Mouse (Mus musculus): ENCODE results near the gene Rpf1. TPM values are rescaled to one million over a fixed set of nuclear protein-coding genes. Genes with fewer than 3 reads are reported as not detected.

Rpf1 gene
- total and polyA plus RNA-seq, 3 experiments, result 100 to 262 (median 185) TPM

DNA sequence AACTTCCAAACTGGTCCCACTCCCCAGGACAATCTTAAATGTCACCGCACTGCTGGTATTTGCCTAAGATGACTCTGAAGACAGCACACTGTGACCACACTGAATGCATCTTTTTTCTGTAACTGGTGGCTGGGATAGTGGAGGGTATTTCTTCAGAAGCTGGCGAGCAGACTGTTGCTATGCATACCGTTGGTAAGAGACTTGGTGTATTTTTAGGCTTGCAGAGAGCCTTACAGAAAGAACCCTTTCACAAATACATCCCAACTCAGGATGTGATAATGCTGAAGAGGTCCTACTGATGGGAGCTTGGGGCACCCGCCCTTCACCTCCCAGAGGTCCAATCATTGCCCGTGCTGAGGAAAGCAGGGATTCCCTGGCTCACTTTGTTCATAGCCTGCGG, 36.3 kb upstream of the Rpf1 start:
- dilution Hi-C loops (cut with MboI; ENCODE audit: extremely low pct_ligation_motif_present, extremely low pct_unique_long_range_greater_than_20kb, low sequenced_read_pairs) (no loop called here), in situ Hi-C loops (cut with MboI; ENCODE audit: low pct_ligation_motif_present, low pct_unique_long_range_greater_than_20kb, low sequenced_read_pairs) (no loop called here)
- TF ChIP-seq ZMIZ1 (IDR thresholded peaks at IDR 0.05; ENCODE audit: low read depth, low read length) (no peak), MAZ (IDR thresholded peaks at IDR 0.05; ENCODE audit: low read depth, low read length) (no peak), NRF1 (IDR thresholded peaks at IDR 0.05; ENCODE audit: low read depth, low read length) (no peak), EP300 (IDR thresholded peaks at IDR 0.05; ENCODE audit: low read length) (no peak), JUND (conservative IDR thresholded peaks at IDR 0.05; ENCODE audit: low read depth, low read length) (no peak), CTCF (conservative IDR thresholded peaks at IDR 0.05 in 1 of 2, IDR thresholded peaks at IDR 0.05 in 1 of 2; ENCODE audit: low read depth in 2 of 2, low read length in 2 of 2) (no peak), CHD1 (IDR thresholded peaks at IDR 0.05; ENCODE audit: low read depth, low read length) (no peak), IRF4 (IDR thresholded peaks at IDR 0.05; ENCODE audit: low read depth, low read length) (no peak), SMC3 (IDR thresholded peaks at IDR 0.05; ENCODE audit: low read depth, low read length) (no peak)
- H3K4me2 ChIP-seq (ENCODE audit: insufficient read depth, low read depth, poor library complexity, severe bottlenecking), result no peak overlapping the region
- H3K79me2 ChIP-seq (replicated peaks; ENCODE audit: control insufficient read depth, extremely low read depth, insufficient read depth, poor library complexity, severe bottlenecking), result no peaks in the 10 kb centered on the region
- no peaks in the 10 kb centered on the region for H3K9me3 ChIP-seq (replicated peaks; ENCODE audit: low read length)
- no peak overlapping the region for H3K4me3 ChIP-seq (replicated peaks in 1 of 3; ENCODE audit: low read depth in 2 of 3, low read length in 2 of 3, poor library complexity in 1 of 3)
- no peak overlapping the region for H3K27ac ChIP-seq (ENCODE audit: insufficient read depth, low read depth)
- no peak overlapping the region for H3K9ac ChIP-seq (ENCODE audit: insufficient read depth, low read depth)
- peaks cover 0 to 7% of the 10 kb centered on the region in 2 experiments; a peak in 2 of 4 replicates for H3K4me1 ChIP-seq (ENCODE audit: control insufficient read depth in 1 of 2, insufficient read depth in 2 of 2)
- no peak for DNase-seq (ENCODE audit: extremely low read depth)
- H3K27me3 ChIP-seq (replicated peaks), result no peaks in the 10 kb centered on the region
- no peaks in the 10 kb centered on the region for H3K36me3 ChIP-seq (replicated peaks in 1 of 2; ENCODE audit: control insufficient read depth in 1 of 2, insufficient read depth in 1 of 2, low read length in 1 of 2)

DNA sequence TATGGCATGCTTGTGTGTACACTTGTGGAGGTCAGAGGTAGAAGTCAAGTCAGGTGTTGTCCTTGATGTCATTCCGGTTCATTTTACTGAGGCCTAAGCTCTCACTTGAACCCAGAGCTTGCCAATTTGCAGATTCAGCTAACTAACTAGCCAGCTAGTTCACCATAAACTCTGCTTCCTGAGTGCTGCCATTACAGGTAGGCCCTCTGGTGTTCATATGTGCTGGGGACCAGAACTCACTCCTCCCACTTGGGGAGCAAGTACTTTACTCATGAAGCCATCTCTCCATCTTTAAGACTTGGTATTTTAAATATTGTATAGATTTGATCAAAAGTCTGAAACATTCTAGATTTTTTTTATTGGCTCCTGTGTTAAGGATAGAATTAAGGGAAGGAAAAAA, 35.3 kb upstream of the Rpf1 start:
- Histone ChIP-seq H3K27me3 (replicated peaks) (no peaks in the 10 kb centered on the region), H3K36me3 (replicated peaks in 1 of 2; ENCODE audit: control insufficient read depth in 1 of 2, insufficient read depth in 1 of 2, low read length in 1 of 2) (no peaks in the 10 kb centered on the region), H3K9me3 (replicated peaks; ENCODE audit: low read length) (no peaks in the 10 kb centered on the region), H3K9ac (ENCODE audit: insufficient read depth, low read depth) (no peak overlapping the region), H3K79me2 (replicated peaks; ENCODE audit: control insufficient read depth, extremely low read depth, insufficient read depth, poor library complexity, severe bottlenecking) (no peaks in the 10 kb centered on the region), H3K4me3 (replicated peaks in 1 of 3; ENCODE audit: low read depth in 2 of 3, low read length in 2 of 3, poor library complexity in 1 of 3) (no peak overlapping the region), H3K27ac (ENCODE audit: insufficient read depth, low read depth) (no peak overlapping the region), H3K4me2 (ENCODE audit: insufficient read depth, low read depth, poor library complexity, severe bottlenecking) (no peak overlapping the region), H3K4me1 (ENCODE audit: control insufficient read depth in 1 of 2, insufficient read depth in 2 of 2) (peaks cover 0 to 7% of the 10 kb centered on the region in 2 experiments; a peak in 2 of 4 replicates)
- in situ Hi-C loops (cut with MboI; ENCODE audit: low pct_ligation_motif_present, low pct_unique_long_range_greater_than_20kb, low sequenced_read_pairs), result no loop called here
- DNase-seq (ENCODE audit: extremely low read depth), result peak; percentile 17
- dilution Hi-C loops (cut with MboI; ENCODE audit: extremely low pct_ligation_motif_present, extremely low pct_unique_long_range_greater_than_20kb, low sequenced_read_pairs), result no loop called here
- peak; percentile 34 for TF ChIP-seq RAD21 (IDR thresholded peaks at IDR 0.05; ENCODE audit: low read depth, low read length)
- TF ChIP-seq ELF1 (IDR thresholded peaks at IDR 0.05; ENCODE audit: low read depth, low read length), result 0 out of 2 replicates have a peak, but pooled peaks have one; percentile 8
- no peak for TF ChIP-seq MYC (IDR thresholded peaks at IDR 0.05; ENCODE audit: low read depth, low read length)
- TF ChIP-seq PAX5 (IDR thresholded peaks at IDR 0.05; ENCODE audit: low read length), result no peak
- no peak for TF ChIP-seq MEF2A (IDR thresholded peaks at IDR 0.05; ENCODE audit: borderline replicate concordance, low read depth, low read length)
- peak; percentile 73 for TF ChIP-seq SMC3 (IDR thresholded peaks at IDR 0.05; ENCODE audit: low read depth, low read length)
- peak in 1 of 2 experiments; percentile 64; a peak in 2 of 4 replicates for TF ChIP-seq CTCF (conservative IDR thresholded peaks at IDR 0.05 in 1 of 2, IDR thresholded peaks at IDR 0.05 in 1 of 2; ENCODE audit: low read depth in 2 of 2, low read length in 2 of 2)

DNA sequence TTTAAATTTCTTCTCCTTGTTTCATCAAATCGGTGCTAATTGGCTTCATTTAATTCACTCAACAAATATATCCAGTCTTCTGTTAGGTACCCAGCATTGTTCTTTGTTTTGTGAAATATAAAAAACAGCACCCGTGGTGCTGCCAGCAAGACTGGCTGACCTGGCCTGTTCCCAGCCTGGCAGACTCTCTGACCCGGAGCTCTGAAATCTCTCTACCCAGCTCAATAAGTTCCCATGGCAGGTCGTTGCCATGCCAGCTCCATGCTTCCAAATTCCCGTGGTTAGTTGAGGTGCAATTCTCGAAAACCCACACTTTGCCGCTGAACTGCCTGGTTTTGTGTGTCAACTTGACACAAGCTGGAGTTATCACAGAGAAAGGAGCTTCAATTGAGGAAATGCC, 33.6 kb upstream of the Rpf1 start:
- DNase-seq (ENCODE audit: extremely low read depth), result no peak
- peaks cover 0 to 2% of the 10 kb centered on the region in 2 experiments; a peak in 2 of 4 replicates for H3K4me1 ChIP-seq (ENCODE audit: control insufficient read depth in 1 of 2, insufficient read depth in 2 of 2)
- H3K4me2 ChIP-seq (ENCODE audit: insufficient read depth, low read depth, poor library complexity, severe bottlenecking), result no peak overlapping the region
- no peaks in the 10 kb centered on the region for H3K27me3 ChIP-seq (replicated peaks)
- dilution Hi-C loops (cut with MboI; ENCODE audit: extremely low pct_ligation_motif_present, extremely low pct_unique_long_range_greater_than_20kb, low sequenced_read_pairs) (no loop called here), in situ Hi-C loops (cut with MboI; ENCODE audit: low pct_ligation_motif_present, low pct_unique_long_range_greater_than_20kb, low sequenced_read_pairs) (no loop called here)
- no peak overlapping the region for H3K9ac ChIP-seq (ENCODE audit: insufficient read depth, low read depth)
- H3K4me3 ChIP-seq (replicated peaks in 1 of 3; ENCODE audit: low read depth in 2 of 3, low read length in 2 of 3, poor library complexity in 1 of 3), result no peak overlapping the region
- H3K36me3 ChIP-seq (replicated peaks in 1 of 2; ENCODE audit: control insufficient read depth in 1 of 2, insufficient read depth in 1 of 2, low read length in 1 of 2), result no peaks in the 10 kb centered on the region
- TF ChIP-seq ELF1 (IDR thresholded peaks at IDR 0.05; ENCODE audit: low read depth, low read length) (no peak), BHLHE40 (IDR thresholded peaks at IDR 0.05; ENCODE audit: low read depth, low read length) (no peak), IRF4 (IDR thresholded peaks at IDR 0.05; ENCODE audit: low read depth, low read length) (no peak), TBP (conservative IDR thresholded peaks at IDR 0.05; ENCODE audit: low read depth, low read length) (no peak), NRF1 (IDR thresholded peaks at IDR 0.05; ENCODE audit: low read depth, low read length) (no peak), GABPA (IDR thresholded peaks at IDR 0.05; ENCODE audit: insufficient replicate concordance, low read depth, low read length) (no peak), MAFK (IDR thresholded peaks at IDR 0.05; ENCODE audit: insufficient replicate concordance, low read length) (no peak), JUN (IDR thresholded peaks at IDR 0.05; ENCODE audit: insufficient read depth, low read depth, low read length) (no peak), POLR2AphosphoS2 (IDR thresholded peaks at IDR 0.05; ENCODE audit: low read depth, low read length) (no peak), TCF12 (IDR thresholded peaks at IDR 0.05; ENCODE audit: low read depth, low read length) (no peak), RCOR1 (conservative IDR thresholded peaks at IDR 0.05; ENCODE audit: low read depth, low read length) (no peak), CHD1 (IDR thresholded peaks at IDR 0.05; ENCODE audit: low read depth, low read length) (no peak), POLR2A (IDR thresholded peaks at IDR 0.05; ENCODE audit: low read depth, low read length) (no peak)
- H3K9me3 ChIP-seq (replicated peaks; ENCODE audit: low read length), result no peaks in the 10 kb centered on the region
- H3K27ac ChIP-seq (ENCODE audit: insufficient read depth, low read depth), result no peak overlapping the region
- H3K79me2 ChIP-seq (replicated peaks; ENCODE audit: control insufficient read depth, extremely low read depth, insufficient read depth, poor library complexity, severe bottlenecking), result no peaks in the 10 kb centered on the region
